Mouse (Mus musculus): ENCODE data around the gene Mat2a. TPM values are rescaled to one million over a fixed set of nuclear protein-coding genes. Genes with fewer than 3 reads are reported as not detected.
"Not testable (repeated sequence)": the region's sequence is repeated elsewhere in the genome, so short reads cannot be mapped to it uniquely, and the experiment has no call there.

Mat2a gene
- total and polyA plus RNA-seq, 2 experiments from 2014 or later = 105 to 254 TPM

GRCm38 (mm10) chr6:72466171-72466570 lies 26.8 kb upstream of the Mat2a start:
- 92% methylated on average over 4 of the region's 4 CpGs for WGBS
- no peaks in the 10 kb centered on the region for H3K36me3 ChIP-seq (ENCODE audit: insufficient read depth, low read length)
- no peak overlapping the region for H3K4me2 ChIP-seq (ENCODE audit: low read depth, low read length)
- H3K4me3 ChIP-seq (ENCODE audit: low read length) = no peak overlapping the region
- H3K9me3 ChIP-seq (ENCODE audit: low read length) = no peaks in the 10 kb centered on the region
- DNase-seq (ENCODE audit: low spot score) (no peak), ATAC-seq (no peak)
- H3K27me3 ChIP-seq (ENCODE audit: insufficient read depth, low read length) = no peaks in the 10 kb centered on the region
- H3K4me1 ChIP-seq (ENCODE audit: insufficient read depth, low read length) = no peaks in the 10 kb centered on the region
- no peak overlapping the region for H3K27ac ChIP-seq
- no peak for TF ChIP-seq CTCF (IDR thresholded peaks at IDR 0.05; ENCODE audit: low read depth)
- H3K9ac ChIP-seq (replicated peaks; ENCODE audit: low read length) = no peak overlapping the region

GRCm38 (mm10) chr6:72465361-72466157 lies 26.2 kb upstream of the Mat2a start:
- ATAC-seq (no peak), DNase-seq (ENCODE audit: low spot score) (no peak)
- Histone ChIP-seq H3K4me1 (ENCODE audit: insufficient read depth, low read length) (no peaks in the 10 kb centered on the region), H3K4me3 (ENCODE audit: low read length) (no peak overlapping the region), H3K27ac (no peak overlapping the region), H3K9ac (replicated peaks; ENCODE audit: low read length) (no peak overlapping the region), H3K36me3 (ENCODE audit: insufficient read depth, low read length) (no peaks in the 10 kb centered on the region), H3K4me2 (ENCODE audit: low read depth, low read length) (no peak overlapping the region), H3K9me3 (ENCODE audit: low read length) (no peaks in the 10 kb centered on the region), H3K27me3 (ENCODE audit: insufficient read depth, low read length) (no peaks in the 10 kb centered on the region)
- no peak for TF ChIP-seq CTCF (IDR thresholded peaks at IDR 0.05; ENCODE audit: low read depth)
- WGBS = 76% methylated on average over 8 of the region's 8 CpGs

GRCm38 (mm10) chr6:72462550-72463257 lies 23.3 kb upstream of the Mat2a start:
- not testable (repeated sequence) for H3K4me1 ChIP-seq (ENCODE audit: insufficient read depth, low read length); H3K9me3 ChIP-seq (ENCODE audit: low read length); H3K4me2 ChIP-seq (ENCODE audit: low read depth, low read length); H3K9ac ChIP-seq (replicated peaks; ENCODE audit: low read length); H3K27me3 ChIP-seq (ENCODE audit: insufficient read depth, low read length); ATAC-seq; DNase-seq (ENCODE audit: low spot score); H3K36me3 ChIP-seq (ENCODE audit: insufficient read depth, low read length); H3K27ac ChIP-seq; H3K4me3 ChIP-seq (ENCODE audit: low read length)
- WGBS = 80% methylated on average over 5 of the region's 5 CpGs

GRCm38 (mm10) chr6:72460036-72460801 lies 20.9 kb upstream of the Mat2a start:
- Histone ChIP-seq H3K9me3 (ENCODE audit: low read length) (no peaks in the 10 kb centered on the region), H3K4me2 (ENCODE audit: low read depth, low read length) (no peak overlapping the region), H3K27ac (no peak overlapping the region), H3K4me1 (ENCODE audit: insufficient read depth, low read length) (no peaks in the 10 kb centered on the region), H3K4me3 (ENCODE audit: low read length) (no peak overlapping the region), H3K36me3 (ENCODE audit: insufficient read depth, low read length) (no peaks in the 10 kb centered on the region), H3K27me3 (ENCODE audit: insufficient read depth, low read length) (no peaks in the 10 kb centered on the region), H3K9ac (replicated peaks; ENCODE audit: low read length) (no peak overlapping the region)
- 67% methylated on average over 9 of the region's 9 CpGs for WGBS
- ATAC-seq = no peak
- no peak for TF ChIP-seq CTCF (IDR thresholded peaks at IDR 0.05; ENCODE audit: low read depth)
- no peak for DNase-seq (ENCODE audit: low spot score)

- Histone ChIP-seq H3K9me3 (ENCODE audit: low read length) (no peaks in the 10 kb centered on the region), H3K4me3 (ENCODE audit: low read length) (no peak overlapping the region), H3K9ac (replicated peaks; ENCODE audit: low read length) (no peak overlapping the region), H3K27ac (no peak overlapping the region), H3K36me3 (ENCODE audit: insufficient read depth, low read length) (no peaks in the 10 kb centered on the region), H3K27me3 (ENCODE audit: insufficient read depth, low read length) (no peaks in the 10 kb centered on the region), H3K4me2 (ENCODE audit: low read depth, low read length) (no peak overlapping the region), H3K4me1 (ENCODE audit: insufficient read depth, low read length) (no peaks in the 10 kb centered on the region)
- TF ChIP-seq CTCF (IDR thresholded peaks at IDR 0.05; ENCODE audit: low read depth) = no peak
- DNase-seq (ENCODE audit: low spot score) = no peak
- WGBS = 43% methylated on average over 5 of the region's 5 CpGs
- ATAC-seq = no peak
Measured at GRCm38 (mm10) chr6:72458921-72459320, 19.6 kb upstream of the Mat2a start.

- H3K9ac ChIP-seq (replicated peaks; ENCODE audit: low read length) = no peak overlapping the region
- DNase-seq (ENCODE audit: low spot score) (no peak), ATAC-seq (no peak)
- H3K4me3 ChIP-seq (ENCODE audit: low read length) = no peak overlapping the region
- no peaks in the 10 kb centered on the region for H3K9me3 ChIP-seq (ENCODE audit: low read length)
- 87% methylated on average over 7 of the region's 7 CpGs for WGBS
- no peaks in the 10 kb centered on the region for H3K27me3 ChIP-seq (ENCODE audit: insufficient read depth, low read length)
- TF ChIP-seq CTCF (IDR thresholded peaks at IDR 0.05; ENCODE audit: low read depth) = no peak
- H3K4me1 ChIP-seq (ENCODE audit: insufficient read depth, low read length) = no peaks in the 10 kb centered on the region
- no peaks in the 10 kb centered on the region for H3K36me3 ChIP-seq (ENCODE audit: insufficient read depth, low read length)
- no peak overlapping the region for H3K27ac ChIP-seq
- no peak overlapping the region for H3K4me2 ChIP-seq (ENCODE audit: low read depth, low read length)
Measured at GRCm38 (mm10) chr6:72458418-72458817, 19.1 kb upstream of the Mat2a start.

All from hindbrain, postnatal 0 days (tissue).